In genomic region chr17:27761639-27762336, GRCm38 (mm10) we compare ENCODE assay signal across 9 mouse cellular contexts. TPM values are rescaled to one million over a fixed set of nuclear protein-coding genes. Genes with fewer than 3 reads are reported as not detected.
DNase-seq lines count a peak whose midpoint lies in the region; ATAC-seq and TF ChIP-seq lines count a peak whose summit lies in the region.
"Had no signal": no experiment of that assay in that cellular context is flagged by ENCODE, and none has a peak within 500 bp of the region (broad histone marks: within the 10 kb centered on the region; RNA-seq: fewer than 3 reads in every experiment).

No protein-coding gene starts in this region.

- H3K36me3 ChIP-seq in E14TG2a.4 (ENCODE audit: insufficient read depth, low read length), result peaks cover 88% of the 10 kb centered on the region
- 0 out of 2 replicates have a peak, but pooled peaks cover 2% of the 10 kb centered on the region for H3K36me3 ChIP-seq in forebrain, embryonic 16.5 days (ENCODE audit: control insufficient read depth, insufficient read depth)
- H3K36me3 ChIP-seq in lung, embryonic 14.5 days (ENCODE audit: insufficient read depth), result peaks cover 33% of the 10 kb centered on the region
- H3K36me3 ChIP-seq in thymus, adult 2 months (ENCODE audit: control insufficient read depth, insufficient read depth, low read length), result peaks cover 7% of the 10 kb centered on the region

- peak; percentile 88 for DNase-seq in cerebellum, adult 11 months
- peak; percentile 89 for DNase-seq in heart, postnatal 4 days
- DNase-seq in layer of hippocampus, adult 2 months (ENCODE audit: low spot score in 2 of 2), result peak; percentile 86 to 90
- DNase-seq in lung, embryonic 14.5 days, result peak; percentile 89
- DNase-seq in ovary, adult 18-20 months (ENCODE audit: low spot score), result peak; percentile 37
- peak; percentile 48 for DNase-seq in thymus, adult 2 months

- H3K4me2 ChIP-seq in forebrain, embryonic 16.5 days (ENCODE audit: low read length), result no peak overlapping the region
- H3K4me2 ChIP-seq in lung, embryonic 14.5 days, result no peak overlapping the region
- H3K4me2 ChIP-seq: limb, embryonic 12.5 days had no signal

- peak; percentile 80 for TF ChIP-seq CTCF in E14TG2a.4 (conservative IDR thresholded peaks at IDR 0.05; ENCODE audit: low read length)
- peak; percentile 98 for TF ChIP-seq CTCF in layer of hippocampus, adult 2 months (conservative IDR thresholded peaks at IDR 0.05)
- TF ChIP-seq CTCF in lung, embryonic 14.5 days (IDR thresholded peaks at IDR 0.05; ENCODE audit: low read depth), result peak; percentile 89
- TF ChIP-seq CTCF in thymus, adult 2 months (IDR thresholded peaks at IDR 0.05; ENCODE audit: borderline replicate concordance, control insufficient read depth, extremely low read depth, insufficient read depth, low read length, poor library complexity), result peak; percentile 49; the same call in 1 of the 2 replicates

- H3K27ac ChIP-seq in forebrain, embryonic 16.5 days (ENCODE audit: low read length), result no peak overlapping the region
- H3K27ac ChIP-seq in layer of hippocampus, adult 2 months, result peak overlapping the region; percentile 77
- no peak overlapping the region for H3K27ac ChIP-seq in lung, embryonic 14.5 days (ENCODE audit: low read depth)
- H3K27ac ChIP-seq in thymus, adult 2 months (ENCODE audit: control insufficient read depth, insufficient read depth, low read length), result no peak overlapping the region
- H3K27ac ChIP-seq: limb, embryonic 12.5 days had no signal

- no peak for TF ChIP-seq POLR2A in thymus, adult 2 months (IDR thresholded peaks at IDR 0.05; ENCODE audit: control insufficient read depth, extremely low read depth, insufficient read depth, low read length, poor library complexity)

- no peaks in the 10 kb centered on the region for H3K27me3 ChIP-seq in E14TG2a.4 (ENCODE audit: insufficient read depth, low read length)
- no peaks in the 10 kb centered on the region for H3K27me3 ChIP-seq in forebrain, embryonic 16.5 days (replicated peaks; ENCODE audit: control insufficient read depth, insufficient read depth, low read length)
- H3K27me3 ChIP-seq in lung, embryonic 14.5 days (ENCODE audit: insufficient read depth, low read length), result no peaks in the 10 kb centered on the region
- no peaks in the 10 kb centered on the region for H3K27me3 ChIP-seq in thymus, adult 2 months (ENCODE audit: control insufficient read depth, insufficient read depth, low read length)
- H3K27me3 ChIP-seq: limb, embryonic 12.5 days had no signal

- H3K4me1 ChIP-seq in E14TG2a.4 (replicated peaks; ENCODE audit: low read depth, low read length), result peaks cover 33% of the 10 kb centered on the region
- H3K4me1 ChIP-seq in forebrain, embryonic 16.5 days (replicated peaks; ENCODE audit: control insufficient read depth, insufficient read depth, low read length), result peaks cover 4% of the 10 kb centered on the region; the same call in 1 of the 2 replicates
- H3K4me1 ChIP-seq in lung, embryonic 14.5 days (ENCODE audit: insufficient read depth), result no peaks in the 10 kb centered on the region
- no peaks in the 10 kb centered on the region for H3K4me1 ChIP-seq in thymus, adult 2 months (replicated peaks; ENCODE audit: control insufficient read depth, insufficient read depth, low read length)

- no peaks in the 10 kb centered on the region; the same call in 1 of the 2 replicates for H3K9me3 ChIP-seq in E14TG2a.4 (ENCODE audit: low read length)
- H3K9me3 ChIP-seq in forebrain, embryonic 16.5 days (ENCODE audit: control insufficient read depth, low read length), result 0 out of 2 replicates have a peak, but pooled peaks cover 6% of the 10 kb centered on the region
- no peaks in the 10 kb centered on the region; the same call in none of the 2 replicates for H3K9me3 ChIP-seq in lung, embryonic 14.5 days (ENCODE audit: low read depth, low read length)

- ATAC-seq in forebrain, embryonic 16.5 days, result peak; percentile 77
- ATAC-seq in lung, embryonic 14.5 days (ENCODE audit: insufficient read depth), result peak; percentile 80

- H3K9ac ChIP-seq in forebrain, embryonic 16.5 days (replicated peaks; ENCODE audit: low read depth, low read length), result no peak overlapping the region
- no peak overlapping the region for H3K9ac ChIP-seq in lung, embryonic 14.5 days
- H3K9ac ChIP-seq: limb, embryonic 12.5 days had no signal

- 29% methylated on average over 9 of the region's 9 CpGs for WGBS in forebrain, embryonic 16.5 days
- 36% methylated on average over 9 of the region's 9 CpGs for WGBS in lung, embryonic 14.5 days
- 60% methylated on average over 9 of the region's 9 CpGs for WGBS in thymus, adult 2 months

- no peak overlapping the region for H3K4me3 ChIP-seq in E14TG2a.4 (replicated peaks; ENCODE audit: low read length)
- no peak overlapping the region for H3K4me3 ChIP-seq in forebrain, embryonic 16.5 days (replicated peaks; ENCODE audit: low read length)
- H3K4me3 ChIP-seq in layer of hippocampus, adult 2 months, result no peak overlapping the region
- H3K4me3 ChIP-seq in lung, embryonic 14.5 days (ENCODE audit: low read depth, low read length), result no peak overlapping the region
- no peak overlapping the region for H3K4me3 ChIP-seq in thymus, adult 2 months (ENCODE audit: control insufficient read depth, insufficient read depth, low read length)
- H3K4me3 ChIP-seq: limb, embryonic 12.5 days had no signal

RNA-seq across cellular contexts. Expression of gene Spdef, which starts 33.0 kb away (rescaled TPM):
- 0.27 and 0.70 TPM in 2 replicates for polyA plus RNA-seq in forebrain, embryonic 16.5 days (2015; fragmentation: Nextera tagmentation; extraction: Ambion mirVana)
- under 1 TPM; 0.16 to 0.38 TPM for total RNA-seq in heart, postnatal 4 days (2021)
- total RNA-seq in layer of hippocampus, adult 2 months (2021), result under 1 TPM; 0.59 to 0.61 TPM
- 0.88 and 1.1 TPM in 2 replicates for polyA plus RNA-seq in lung, embryonic 14.5 days (2014; fragmentation: Nextera tagmentation; extraction: Ambion mirVana)
- 0.58 and 0.99 TPM in 2 replicates for polyA plus RNA-seq in thymus, adult 2 months (2012; rRNA removed)

RNA-seq across cellular contexts. Expression of gene D17Wsu92e, which starts 58.7 kb away (rescaled TPM):
- 11.9 and 12.4 TPM in 2 replicates for polyA plus RNA-seq in forebrain, embryonic 16.5 days (2015; fragmentation: Nextera tagmentation; extraction: Ambion mirVana)
- 100 to 1,000 TPM; 104 to 107 TPM for total RNA-seq in heart, postnatal 4 days (2021)
- 100 to 1,000 TPM; 192 to 197 TPM for total RNA-seq in layer of hippocampus, adult 2 months (2021)
- 19.5 and 20.3 TPM in 2 replicates for polyA plus RNA-seq in lung, embryonic 14.5 days (2014; fragmentation: Nextera tagmentation; extraction: Ambion mirVana)
- polyA plus RNA-seq in thymus, adult 2 months (2012; rRNA removed), result 97.5 and 104 TPM in 2 replicates

Comparison
In these comparisons a context has a peak if more than half of its experiments do, and no peak if none do; other contexts are left out.
1. DNase-seq: peak in every context shown above with its lines; median percentile 89 in heart, postnatal 4 days; 89 in lung, embryonic 14.5 days; 88 in cerebellum, adult 11 months; 88 in layer of hippocampus, adult 2 months; 48 in thymus, adult 2 months; 37 in ovary, adult 18-20 months.